Mouse (Mus musculus) cerebellum, postnatal 25 days (tissue): ENCODE measurements around the gene Cnn3.

Experiments used
- DNase-seq, 2 experiments: peaks; one replicate each; pipeline ENCODE4 v3.0.0; 2021; ENCODE audit warnings: mixed read lengths in 2 of 2

Cnn3 gene

DNA sequence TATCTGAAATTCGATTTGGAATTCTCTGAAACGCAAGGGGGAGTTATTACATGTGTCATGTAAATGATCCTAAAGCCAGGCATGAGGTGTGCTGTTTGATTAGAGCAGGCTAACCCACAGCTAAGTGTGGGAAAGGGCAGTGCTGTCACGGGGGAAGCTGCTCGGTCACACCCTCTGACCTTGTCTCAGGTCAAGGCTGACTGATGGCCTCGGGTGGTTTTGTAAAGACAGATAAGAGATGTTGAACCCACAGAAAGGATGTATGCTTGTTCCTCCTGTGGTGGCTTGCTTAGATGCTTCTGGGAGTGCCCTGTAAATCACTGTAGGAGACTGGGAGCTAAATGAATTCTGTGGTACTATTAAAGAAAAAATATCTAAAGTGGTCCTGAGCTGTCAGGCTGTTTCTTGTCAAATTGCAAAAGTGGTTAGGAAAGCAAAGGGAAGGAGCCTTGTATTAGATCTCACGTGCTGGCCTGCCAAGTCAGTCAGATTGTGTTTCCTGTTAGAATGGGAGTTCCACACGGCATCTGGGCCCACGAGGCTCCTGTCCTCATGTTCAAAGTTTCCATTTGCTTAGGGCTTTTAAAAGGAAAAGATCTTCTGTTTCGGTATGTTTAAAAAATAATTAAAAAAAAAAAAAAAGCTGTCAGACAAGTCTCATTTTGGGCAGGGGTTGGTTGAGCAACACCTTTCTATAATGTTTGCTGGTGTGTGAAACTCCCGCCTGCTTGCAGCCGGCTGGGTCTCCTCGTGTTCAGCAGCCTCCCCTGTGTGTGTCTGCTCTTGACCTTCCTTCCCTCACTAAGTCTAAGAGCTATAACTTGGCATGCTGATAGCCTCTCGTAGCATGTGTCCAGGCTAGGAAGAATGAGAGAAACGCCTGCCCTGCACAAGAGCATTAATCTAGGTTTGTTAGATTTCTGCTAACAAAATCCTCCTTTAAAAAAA lies 32.5 kb downstream of the Cnn3 start:
- DNase-seq, result no peak

- no peak for DNase-seq
Measured at GRCm38 (mm10) chr3:121460473-121461193, 34.3 kb downstream of the Cnn3 start.

GRCm38 (mm10) chr3:121461477-121461876 lies 35.2 kb downstream of the Cnn3 start:
- no peak for DNase-seq

- no peak for DNase-seq
Measured at GRCm38 (mm10) chr3:121462782-121463181, 36.5 kb downstream of the Cnn3 start.

DNA sequence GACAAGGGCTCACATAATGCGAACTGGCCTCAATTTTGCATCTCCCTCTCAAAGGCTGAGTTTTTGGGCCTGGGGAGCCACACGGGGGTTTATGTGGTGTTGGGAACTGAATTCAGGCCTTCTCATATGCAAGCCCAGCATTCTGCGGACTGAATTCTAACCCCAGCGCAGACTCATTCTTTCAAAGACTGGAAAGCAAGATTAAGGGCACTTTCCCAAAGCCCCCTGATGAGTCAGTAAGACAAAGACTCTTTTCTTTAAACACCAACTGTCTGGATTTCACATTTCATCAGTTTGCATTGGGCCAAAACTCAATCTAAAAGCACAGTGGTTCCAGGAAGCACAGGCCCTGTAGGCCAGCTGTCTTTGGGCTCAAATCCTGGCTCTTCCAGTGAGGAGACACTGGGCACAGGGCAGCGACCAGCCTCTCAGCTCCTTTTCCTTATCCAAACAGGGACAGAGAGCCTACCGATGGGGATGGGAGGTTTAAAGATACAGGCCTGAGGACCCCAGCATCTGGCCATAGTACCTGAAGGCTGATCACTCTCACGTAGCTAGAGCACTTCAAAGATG lies 38.5 kb downstream of the Cnn3 start:
- DNase-seq, result no peak

DNA sequence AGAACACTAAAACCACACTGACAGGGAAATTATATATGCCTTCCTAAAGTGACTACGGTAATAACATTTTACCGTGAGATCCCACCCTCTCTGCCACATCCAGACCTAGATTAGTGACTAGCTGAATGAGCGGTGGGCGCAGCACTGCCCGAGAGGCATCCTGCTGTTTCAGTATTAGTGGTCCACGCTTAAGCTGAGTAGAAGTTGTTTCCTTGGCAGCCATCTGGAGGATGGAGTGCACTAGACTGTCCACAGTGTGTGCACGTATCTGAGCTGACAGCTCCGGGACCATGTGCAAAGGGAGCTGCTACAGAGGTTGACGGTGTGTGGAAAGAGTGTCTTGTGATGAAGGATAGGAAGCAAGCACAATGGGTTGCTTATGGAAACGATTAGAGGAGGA lies 39.5 kb downstream of the Cnn3 start:
- DNase-seq, result no peak

GRCm38 (mm10) chr3:121467094-121467552 lies 40.8 kb downstream of the Cnn3 start:
- no peak for DNase-seq

DNA sequence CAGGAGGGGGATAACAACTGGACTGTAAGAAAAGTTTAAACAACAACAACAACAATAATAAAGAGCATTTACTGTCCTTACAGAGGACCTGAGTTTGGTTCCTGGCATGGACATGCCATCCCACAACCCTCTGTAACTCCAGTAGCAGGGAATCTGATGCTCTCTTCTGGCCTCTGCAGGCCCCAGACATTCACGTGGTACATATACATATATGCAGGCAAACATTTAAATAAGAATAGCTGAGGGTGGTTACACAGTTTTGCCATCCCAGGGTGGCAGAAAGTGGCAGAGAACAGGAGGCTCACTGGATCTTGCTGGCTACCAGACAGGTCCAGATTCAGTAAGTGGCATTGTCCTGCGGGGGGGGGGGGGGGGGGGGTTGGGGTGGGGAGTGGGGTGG lies 41.8 kb downstream of the Cnn3 start:
- DNase-seq, result no peak

- DNase-seq, result no peak
Measured at GRCm38 (mm10) chr3:121469185-121469975, 43.1 kb downstream of the Cnn3 start.

- no peak for DNase-seq
Measured at GRCm38 (mm10) chr3:121471703-121472102, 45.4 kb downstream of the Cnn3 start.

- no peak for DNase-seq
Measured at GRCm38 (mm10) chr3:121474738-121475137, 48.4 kb downstream of the Cnn3 start.

DNA sequence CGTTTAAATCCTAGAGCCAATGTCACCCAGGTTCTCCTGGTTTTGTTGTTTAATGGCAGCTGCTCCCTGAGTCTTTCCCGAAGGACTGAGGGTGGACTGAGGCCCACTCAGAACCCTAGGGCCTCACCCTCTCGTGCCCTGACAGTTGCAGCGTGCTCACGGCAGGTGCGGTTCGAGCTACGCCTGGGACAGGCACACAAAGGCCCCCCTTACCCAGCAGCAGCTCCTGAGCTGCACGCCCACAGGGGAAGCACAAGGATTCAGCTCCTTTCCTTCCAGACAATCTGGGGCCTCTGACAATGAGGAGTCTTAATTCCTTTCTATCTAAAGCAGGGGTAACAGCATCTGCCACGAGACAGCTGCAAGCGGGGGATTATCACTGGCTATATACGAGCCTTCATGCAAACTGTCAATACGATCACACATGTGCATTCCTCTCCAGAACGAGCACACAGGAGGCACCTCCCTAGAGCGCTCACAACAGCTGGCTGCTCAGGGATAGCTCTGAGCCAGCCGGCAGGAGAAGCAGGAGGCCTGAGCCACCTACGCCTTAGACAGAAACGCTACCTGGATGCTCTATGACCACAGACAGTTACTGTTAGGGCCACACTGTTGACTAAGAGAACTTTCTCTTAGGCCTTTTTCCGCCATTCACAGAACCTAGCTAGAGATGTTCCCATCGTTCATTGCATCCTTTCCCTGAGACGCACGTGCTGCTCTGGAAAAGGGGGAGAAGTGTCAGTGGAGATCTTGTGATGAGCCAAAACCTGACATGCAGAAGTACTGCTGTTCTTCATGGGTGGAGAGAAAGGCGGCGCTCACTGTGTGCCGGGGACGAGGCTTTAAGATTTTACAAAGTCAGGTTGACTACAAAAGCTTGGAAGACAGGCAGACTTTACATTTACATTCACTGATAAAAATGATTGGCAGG lies 54.0 kb downstream of the Cnn3 start:
- DNase-seq, result no peak

DNA sequence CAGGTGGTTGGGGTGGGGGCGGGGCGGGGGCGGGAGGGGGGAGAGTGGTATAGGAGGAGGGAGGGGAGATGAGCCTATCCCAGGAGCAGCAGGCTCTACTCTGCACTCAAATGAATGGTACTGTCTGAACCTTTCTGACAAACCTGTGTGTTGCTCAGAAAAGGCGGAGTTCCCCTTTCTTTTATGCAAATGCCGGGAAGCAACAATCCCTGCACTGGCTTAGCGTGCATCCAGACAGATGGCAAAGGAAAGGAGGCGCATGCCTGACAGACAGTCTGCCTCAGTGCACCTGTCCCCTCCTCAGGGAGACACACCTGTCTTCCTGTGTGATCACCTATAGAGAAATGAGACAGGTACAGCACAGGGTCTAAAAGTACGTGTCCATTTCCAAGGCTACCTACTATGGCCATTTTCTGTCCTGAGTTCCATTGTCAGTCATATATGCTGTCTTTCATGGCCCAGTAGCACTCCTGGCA lies 54.7 kb downstream of the Cnn3 start:
- no peak for DNase-seq

DNA sequence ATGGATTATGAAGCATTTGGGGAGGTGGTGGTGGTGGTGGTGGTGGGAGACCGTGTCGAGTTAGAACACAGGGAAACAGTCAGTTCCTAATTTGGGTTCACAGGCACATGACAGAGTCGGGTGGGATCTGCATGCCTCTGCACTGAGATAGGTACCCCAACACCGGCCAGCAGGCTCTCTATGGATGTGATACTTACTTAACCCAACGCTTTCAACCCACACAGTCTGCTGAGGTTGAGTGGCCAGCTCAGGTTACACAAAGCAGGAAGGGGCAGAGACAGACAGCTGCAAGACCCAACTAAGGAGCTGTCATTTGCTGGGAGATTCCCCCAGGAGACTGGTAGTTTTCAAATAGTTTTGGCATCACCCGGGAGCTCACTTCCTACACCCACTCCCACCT lies 55.3 kb downstream of the Cnn3 start:
- no peak for DNase-seq

- DNase-seq, result no peak
Measured at GRCm38 (mm10) chr3:121483266-121484161, 57.2 kb downstream of the Cnn3 start.

GRCm38 (mm10) chr3:121485201-121485600 lies 58.9 kb downstream of the Cnn3 start:
- DNase-seq, result no peak

GRCm38 (mm10) chr3:121489462-121490118 lies 63.3 kb downstream of the Cnn3 start:
- no peak for DNase-seq

- DNase-seq, result no peak
Measured at GRCm38 (mm10) chr3:121490941-121491340, 64.6 kb downstream of the Cnn3 start.

DNA sequence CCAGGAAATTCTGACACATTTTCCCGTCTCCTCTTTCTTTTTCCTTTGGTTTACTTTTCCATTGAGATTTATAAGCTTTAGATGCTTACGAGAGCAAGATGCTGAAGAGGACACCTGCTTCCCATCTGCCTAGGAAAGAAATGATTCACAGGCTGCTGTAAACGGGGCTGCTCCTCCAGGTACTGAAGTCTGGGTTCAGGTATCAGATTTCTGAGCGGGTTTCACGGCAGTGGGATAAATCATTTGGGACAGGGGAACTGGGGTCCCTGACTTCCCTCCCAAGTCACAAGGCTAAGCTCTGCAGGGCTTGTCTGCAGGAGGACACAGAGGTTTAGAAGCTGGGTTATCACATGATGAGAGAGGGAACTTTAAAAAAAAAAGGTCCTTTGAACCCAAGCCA lies 65.7 kb downstream of the Cnn3 start:
- no peak for DNase-seq

GRCm38 (mm10) chr3:121493997-121494421 lies 67.7 kb downstream of the Cnn3 start:
- DNase-seq, result no peak
